Mouse (Mus musculus) forebrain, embryonic 11.5 days (tissue): ENCODE results near the gene Morn1. TPM values are rescaled to one million over a fixed set of nuclear protein-coding genes. Genes with fewer than 3 reads are reported as not detected.

ENCODE experiments used
- ATAC-seq: fragments of 200-750 bp; cut with Nextera tagmentation; replicated peaks from 2 replicates; pipeline ENCODE4 v1.8.0; 2017; ENCODE audit warnings: moderate TSS enrichment; ENCODE audit not compliant: low FRiP score
- DNase-seq: peaks from one replicate; pipeline ENCODE4 v3.0.0-alpha.2; 2017; ENCODE audit warnings: low spot score
- H3K27ac ChIP-seq: fragments of 300-500 bp; sonication (generic); 2 replicates; pipeline ENCODE4 v1.5.1; 2014; ENCODE audit warnings: low read depth, low read length
- H3K27me3 ChIP-seq: fragments of 300-500 bp; sonication (generic); 2 replicates; pipeline ENCODE4 v1.6.1; 2014; ENCODE audit warnings: mild to moderate bottlenecking, low read length, mixed read lengths; ENCODE audit not compliant: control insufficient read depth, insufficient read depth
- H3K36me3 ChIP-seq: fragments of 300-500 bp; sonication (generic); 2 replicates; pipeline ENCODE4 v1.6.1; 2014; ENCODE audit warnings: mild to moderate bottlenecking, low read length, moderate library complexity, mixed read lengths; ENCODE audit not compliant: control insufficient read depth, insufficient read depth
- H3K4me1 ChIP-seq: fragments of 300-500 bp; sonication (generic); replicated peaks from 2 replicates; pipeline ENCODE4 v1.6.1; 2014; ENCODE audit warnings: low read length, mixed read lengths; ENCODE audit not compliant: control insufficient read depth, insufficient read depth
- H3K4me2 ChIP-seq: fragments of 300-500 bp; sonication (generic); 2 replicates; pipeline ENCODE4 v1.6.1; 2014; ENCODE audit warnings: low read depth, mild to moderate bottlenecking, low read length, moderate library complexity, mixed read lengths; ENCODE audit not compliant: severe bottlenecking
- H3K4me3 ChIP-seq: fragments of 300-500 bp; sonication (generic); 2 replicates; pipeline ENCODE4 v1.5.1; 2014; ENCODE audit warnings: low read depth, low read length
- H3K9ac ChIP-seq: fragments of 300-500 bp; sonication (generic); 2 replicates; pipeline ENCODE4 v1.6.1; 2014; ENCODE audit warnings: low read length
- H3K9me3 ChIP-seq: fragments of 300-500 bp; sonication (generic); 2 replicates; pipeline ENCODE4 v1.6.1; 2016; ENCODE audit warnings: low read length, mixed read lengths; ENCODE audit not compliant: control insufficient read depth
- WGBS: fragments of 180-500 bp; shearing (Covaris S2); extraction: QIAGEN DNeasy Blood & Tissue Kit; methylation state at CpG from one replicate; pipeline ENCODE4 v1.1.7; 2014; 5-methylcytosine and 5-hydroxymethylcytosine counted together
- polyA plus RNA-seq: library from polyadenylated mRNA; unstranded; fragments of >200 nt; fragmentation: Nextera tagmentation; extraction: Ambion mirVana; gene quantifications from 2 replicates; pipeline ENCODE4 v1.2.1, GENCODE M21; 2014

Morn1 gene
- polyA plus RNA-seq, 1 experiment from 2014 or later, result 4.8 TPM

- Histone ChIP-seq H3K9ac (peak overlapping the region; percentile 82), H3K4me3 (peak overlapping the region; percentile 90), H3K4me2 (peak overlapping the region; percentile 88), H3K9me3 (no peaks in the 10 kb centered on the region), H3K27me3 (no peaks in the 10 kb centered on the region), H3K27ac (peak overlapping the region; percentile 67), H3K4me1 (peaks cover 13% of the 10 kb centered on the region; the same call in 1 of the 2 replicates), H3K36me3 (peaks cover 2% of the 10 kb centered on the region; the same call in 1 of the 2 replicates)
- no peak for ATAC-seq
- WGBS, result 8% methylated on average over 34 of the region's 35 CpGs
- DNase-seq, result no peak
These were observed 920 bp upstream of the Morn1 start for GRCm38 (mm10) chr4:155085206-155086107.

GRCm38 (mm10) chr4:155089241-155089640 lies 2.9 kb downstream of the Morn1 start:
- H3K36me3 ChIP-seq, result no peaks in the 10 kb centered on the region
- WGBS, result 88% methylated on average over 5 of the region's 5 CpGs

GRCm38 (mm10) chr4:155090147-155090546 lies 3.8 kb downstream of the Morn1 start:
- DNase-seq, result no peak
- no peak overlapping the region for H3K4me3 ChIP-seq
- H3K9me3 ChIP-seq, result no peaks in the 10 kb centered on the region
- no peak overlapping the region for H3K9ac ChIP-seq
- no peak for ATAC-seq
- no peaks in the 10 kb centered on the region for H3K36me3 ChIP-seq
- H3K27me3 ChIP-seq, result no peaks in the 10 kb centered on the region
- 92% methylated on average over 4 of the region's 4 CpGs for WGBS
- H3K4me1 ChIP-seq, result peaks cover 6% of the 10 kb centered on the region; the same call in 1 of the 2 replicates
- H3K4me2 ChIP-seq, result no peak overlapping the region
- H3K27ac ChIP-seq, result no peak overlapping the region

More at GRCm38 (mm10) chr4:155089241-155089640, 2.9 kb downstream of the Morn1 start:
- no peak overlapping the region for H3K4me3 ChIP-seq
- no peaks in the 10 kb centered on the region for H3K9me3 ChIP-seq
- H3K27me3 ChIP-seq, result no peaks in the 10 kb centered on the region
- no peak overlapping the region for H3K9ac ChIP-seq
- ATAC-seq, result no peak
- H3K4me1 ChIP-seq, result peaks cover 13% of the 10 kb centered on the region; the same call in 1 of the 2 replicates
- DNase-seq, result no peak
- no peak overlapping the region for H3K4me2 ChIP-seq
- no peak overlapping the region for H3K27ac ChIP-seq

- Histone ChIP-seq H3K27ac (no peak overlapping the region), H3K9me3 (no peaks in the 10 kb centered on the region), H3K36me3 (no peaks in the 10 kb centered on the region), H3K4me3 (no peak overlapping the region), H3K4me1 (peaks cover 5% of the 10 kb centered on the region; the same call in 1 of the 2 replicates), H3K9ac (no peak overlapping the region), H3K4me2 (no peak overlapping the region), H3K27me3 (no peaks in the 10 kb centered on the region)
- 93% methylated on average over 13 of the region's 13 CpGs for WGBS
- DNase-seq, result no peak
- no peak for ATAC-seq
These were observed 4.5 kb downstream of the Morn1 start for GRCm38 (mm10) chr4:155090688-155091449.

- Histone ChIP-seq H3K27ac (no peak overlapping the region), H3K9ac (no peak overlapping the region), H3K4me2 (no peak overlapping the region), H3K9me3 (no peaks in the 10 kb centered on the region), H3K27me3 (no peaks in the 10 kb centered on the region), H3K36me3 (no peaks in the 10 kb centered on the region), H3K4me1 (no peaks in the 10 kb centered on the region; the same call in 1 of the 2 replicates), H3K4me3 (no peak overlapping the region)
- 94% methylated on average over 19 of the region's 19 CpGs for WGBS
- ATAC-seq (no peak), DNase-seq (peak; percentile 51)
These were observed 6.5 kb downstream of the Morn1 start for GRCm38 (mm10) chr4:155092718-155093430.

- H3K9me3 ChIP-seq, result no peaks in the 10 kb centered on the region
- no peaks in the 10 kb centered on the region for H3K27me3 ChIP-seq
- no peaks in the 10 kb centered on the region for H3K36me3 ChIP-seq
- no peak overlapping the region for H3K4me2 ChIP-seq
- WGBS, result 83% methylated on average over 7 of the region's 7 CpGs
- ATAC-seq (no peak), DNase-seq (no peak)
- no peak overlapping the region for H3K27ac ChIP-seq
- H3K4me3 ChIP-seq, result no peak overlapping the region
- no peaks in the 10 kb centered on the region; the same call in 1 of the 2 replicates for H3K4me1 ChIP-seq
- no peak overlapping the region for H3K9ac ChIP-seq
These were observed 7.2 kb downstream of the Morn1 start for GRCm38 (mm10) chr4:155093431-155094149.

- Histone ChIP-seq H3K27me3 (no peaks in the 10 kb centered on the region), H3K9me3 (no peaks in the 10 kb centered on the region), H3K27ac (no peak overlapping the region), H3K4me1 (no peaks in the 10 kb centered on the region; the same call in 1 of the 2 replicates), H3K4me2 (no peak overlapping the region), H3K36me3 (no peaks in the 10 kb centered on the region), H3K9ac (no peak overlapping the region), H3K4me3 (no peak overlapping the region)
- ATAC-seq (peak; percentile 31; the same call in 1 of the 2 replicates), DNase-seq (peak; percentile 80)
- WGBS, result 78% methylated on average over 3 of the region's 3 CpGs
These were observed 8.2 kb downstream of the Morn1 start for GRCm38 (mm10) chr4:155094565-155094964.
